ENCODE assay signal across 8 mouse cellular contexts in genomic region chrX:106015571-106016322, GRCm38 (mm10). TPM values are rescaled to one million over a fixed set of nuclear protein-coding genes. Genes with fewer than 3 reads are reported as not detected.
DNase-seq lines count a peak whose midpoint lies in the region; ATAC-seq and TF ChIP-seq lines count a peak whose summit lies in the region.

Gene Cox7b, plus strand, starts transcription at chrX:106015700.

- peak; percentile 77 for DNase-seq in Muller cell, postnatal 12 days (ENCODE audit: inconsistent ontology term)
- DNase-seq in cerebellum, adult 9-10 months: peak; percentile 87
- DNase-seq in forelimb bud, embryonic 11.5 days (ENCODE audit: low read depth, low spot score): peak; percentile 94
- peak; percentile 84 for DNase-seq in heart, postnatal 4 days
- peak; percentile 67 to 76 for DNase-seq in layer of hippocampus, adult 2 months (ENCODE audit: low spot score in 2 of 2)
- peak; percentile 60 for DNase-seq in lung, adult 2 months
- peak; percentile 81 for DNase-seq in testis, postnatal 14 days (ENCODE audit: low spot score)

- 24% methylated on average over 26 of the region's 26 CpGs for WGBS in lung, adult 2 months

- H3K4me1 ChIP-seq in lung, adult 2 months (ENCODE audit: control insufficient read depth, insufficient read depth, low read length): no peaks in the 10 kb centered on the region

- H3K27ac ChIP-seq in layer of hippocampus, adult 2 months: peak within 1 kb of the TSS; percentile 90

- peak; percentile 55 for ATAC-seq in neutrophil, adult 5-6 weeks (ENCODE audit: extremely low read depth, insufficient number of reproducible peaks, low FRiP score, poor library complexity, severe bottlenecking)

- H3K4me3 ChIP-seq in layer of hippocampus, adult 2 months: peak within 1 kb of the TSS; percentile 74
- H3K4me3 ChIP-seq in lung, adult 2 months (replicated peaks; ENCODE audit: extremely low read depth, low read depth, low read length): peak within 1 kb of the TSS; percentile 99

- no peak for TF ChIP-seq CTCF in layer of hippocampus, adult 2 months (conservative IDR thresholded peaks at IDR 0.05)
- TF ChIP-seq CTCF in lung, adult 2 months (IDR thresholded peaks at IDR 0.05; ENCODE audit: insufficient read depth, low read length): no peak

- TF ChIP-seq POLR2A in lung, adult 2 months (IDR thresholded peaks at IDR 0.05; ENCODE audit: borderline replicate concordance, extremely low read depth, low read depth, low read length): peak; percentile 50; the same call in 1 of the 2 replicates

RNA-seq across cellular contexts. Expression of gene Cox7b, which starts in this region (rescaled TPM):
- total RNA-seq in heart, postnatal 4 days (2021): 1,000 to 10,000 TPM; 1,187 to 1,211 TPM
- 100 to 1,000 TPM; 284 to 324 TPM for total RNA-seq in layer of hippocampus, adult 2 months (2021)
- polyA plus RNA-seq in lung, adult 2 months (2012; rRNA removed): 42.6 and 60.5 TPM in 2 replicates
- 87.4 and 108 TPM in 2 replicates for total RNA-seq in neutrophil, adult 5-6 weeks (2017)

Comparison
In these comparisons a context has a peak if more than half of its experiments do, and no peak if none do; other contexts are left out.
1. Peak in every context shown above with its lines: DNase-seq, ATAC-seq, H3K4me3 ChIP-seq and H3K27ac ChIP-seq.